Mouse (Mus musculus) liver, embryonic 14.5 days (tissue): ENCODE measurements around the gene Cxcl10.

Source experiments
- CTCF ChIP-seq: IDR thresholded peaks from 2 replicates; pipeline ENCODE4 v1.5.1; 2016; ENCODE audit warnings: antibody characterized with exemption, low read depth, control low read depth
- EP300 ChIP-seq: IDR thresholded peaks from 2 replicates; pipeline ENCODE4 v1.6.1; 2016; ENCODE audit warnings: antibody characterized with exemption, low read depth

DNA sequence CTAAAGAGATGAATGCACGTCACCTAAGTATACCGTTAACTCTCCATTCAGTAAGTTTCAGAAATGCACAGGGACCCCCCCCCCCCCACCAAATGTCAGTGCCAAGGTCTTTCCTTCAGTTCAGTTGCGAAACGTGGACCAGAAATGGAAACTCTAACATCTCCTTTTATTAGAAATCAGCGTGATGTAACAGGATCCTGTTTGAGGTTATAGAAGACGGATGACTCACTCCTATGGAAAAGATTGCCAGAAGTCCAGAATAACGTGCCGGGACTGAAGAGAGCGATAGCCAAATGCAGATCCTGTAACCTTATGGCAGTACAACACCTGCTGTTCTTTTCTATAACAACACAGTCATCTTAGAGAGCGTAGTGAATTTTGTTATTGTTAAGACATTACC is 19.7 kb upstream of the Cxcl10 start:
- TF ChIP-seq CTCF: no peak
- TF ChIP-seq EP300: no peak
